Mouse (Mus musculus): Measurements from ENCODE around the gene Cpm.

Gene Cpm

GRCm38 (mm10) chr10:117663056-117663864 is 34.0 kb downstream of the Cpm start:
- DNase-seq (ENCODE audit: low spot score) = no peak

- peak; percentile 25 for DNase-seq (ENCODE audit: low spot score)
Measured at GRCm38 (mm10) chr10:117663865-117664200, 34.5 kb downstream of the Cpm start.

GRCm38 (mm10) chr10:117664208-117664925 is 35.1 kb downstream of the Cpm start:
- no peak for DNase-seq (ENCODE audit: low spot score)

GRCm38 (mm10) chr10:117664926-117665209 is 35.6 kb downstream of the Cpm start:
- DNase-seq (ENCODE audit: low spot score) = no peak

- no peak for DNase-seq (ENCODE audit: low spot score)
Measured at GRCm38 (mm10) chr10:117665376-117666275, 36.3 kb downstream of the Cpm start.

- no peak for DNase-seq (ENCODE audit: low spot score)
Measured at GRCm38 (mm10) chr10:117666361-117666760, 37.1 kb downstream of the Cpm start.

- DNase-seq (ENCODE audit: low spot score) = no peak
Measured at GRCm38 (mm10) chr10:117666947-117667630, 37.8 kb downstream of the Cpm start.

- DNase-seq (ENCODE audit: low spot score) = no peak
Measured at GRCm38 (mm10) chr10:117667663-117668507, 38.6 kb downstream of the Cpm start.

- no peak for DNase-seq (ENCODE audit: low spot score)
Measured at GRCm38 (mm10) chr10:117668546-117669300, 39.4 kb downstream of the Cpm start.

GRCm38 (mm10) chr10:117669449-117670090 is 40.3 kb downstream of the Cpm start:
- no peak for DNase-seq (ENCODE audit: low spot score)

GRCm38 (mm10) chr10:117670092-117670491 is 40.8 kb downstream of the Cpm start:
- DNase-seq (ENCODE audit: low spot score) = no peak

GRCm38 (mm10) chr10:117670791-117671190 is 41.5 kb downstream of the Cpm start:
- no peak for DNase-seq (ENCODE audit: low spot score)

- DNase-seq (ENCODE audit: low spot score) = no peak
Measured at GRCm38 (mm10) chr10:117671266-117671665, 42.0 kb downstream of the Cpm start.

GRCm38 (mm10) chr10:117671930-117672666 is 42.8 kb downstream of the Cpm start:
- no peak for DNase-seq (ENCODE audit: low spot score)

GRCm38 (mm10) chr10:117672693-117673092 is 43.4 kb downstream of the Cpm start:
- no peak for DNase-seq (ENCODE audit: low spot score)

- DNase-seq (ENCODE audit: low spot score) = no peak
Measured at GRCm38 (mm10) chr10:117673913-117674312, 44.6 kb downstream of the Cpm start.

GRCm38 (mm10) chr10:117674359-117675019 is 45.2 kb downstream of the Cpm start:
- no peak for DNase-seq (ENCODE audit: low spot score)

Data from ovary, postnatal 36 days (tissue).